Mouse (Mus musculus) CD4-positive, CD25-positive, alpha-beta regulatory T cell, adult 2 months (primary cell): ENCODE results near the gene Akr1c18.

ENCODE experiments used
- DNase-seq: peaks from one replicate; pipeline ENCODE4 v3.0.0-alpha.2; 2012; ENCODE audit warnings: low read depth, low spot score

The Akr1c18 gene

GRCm38 (mm10) chr13:4102721-4103120 lies 47.7 kb downstream of the Akr1c18 start:
- DNase-seq = no peak

DNA sequence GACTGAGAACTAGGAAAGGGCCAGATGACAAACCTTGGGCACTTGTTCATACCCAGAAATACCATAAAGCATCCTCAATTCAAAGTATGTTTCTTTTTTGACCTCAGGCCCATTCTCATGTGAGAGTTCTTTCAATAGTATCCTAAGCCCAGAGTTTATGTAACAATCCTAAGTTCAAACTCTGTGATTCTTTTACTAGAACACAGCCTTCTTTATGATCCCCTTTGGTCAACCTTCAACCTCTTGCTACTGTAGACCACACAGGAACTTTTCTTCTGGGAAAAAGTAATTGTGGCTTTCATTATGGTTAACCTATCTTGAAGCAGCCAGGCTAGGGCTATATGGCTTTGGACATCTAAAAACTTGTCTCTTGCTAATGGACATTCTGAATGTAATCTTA lies 48.8 kb downstream of the Akr1c18 start:
- no peak for DNase-seq
